Mouse (Mus musculus): ENCODE data around the gene Hhat.
A peak's percentile ranks its signal among the peaks of the same experiment; 100 is the strongest.

The Hhat gene

GRCm38 (mm10) chr1:192744880-192745239 is 26.2 kb downstream of the Hhat start:
- DNase-seq (ENCODE audit: low read depth), result no peak

- DNase-seq (ENCODE audit: low read depth), result no peak
These were observed 28.4 kb downstream of the Hhat start for GRCm38 (mm10) chr1:192742394-192743251.

- DNase-seq (ENCODE audit: low read depth), result no peak
These were observed 29.1 kb downstream of the Hhat start for GRCm38 (mm10) chr1:192741896-192742295.

GRCm38 (mm10) chr1:192736524-192736923 is 34.5 kb downstream of the Hhat start:
- DNase-seq (ENCODE audit: low read depth), result no peak

GRCm38 (mm10) chr1:192736002-192736426 is 35.0 kb downstream of the Hhat start:
- DNase-seq (ENCODE audit: low read depth), result no peak

GRCm38 (mm10) chr1:192730517-192730916 is 40.5 kb downstream of the Hhat start:
- DNase-seq (ENCODE audit: low read depth), result no peak

GRCm38 (mm10) chr1:192726996-192727624 is 43.9 kb downstream of the Hhat start:
- no peak for DNase-seq (ENCODE audit: low read depth)

GRCm38 (mm10) chr1:192722147-192722546 is 48.9 kb downstream of the Hhat start:
- no peak for DNase-seq (ENCODE audit: low read depth)

- DNase-seq (ENCODE audit: low read depth), result no peak
These were observed 50.9 kb downstream of the Hhat start for GRCm38 (mm10) chr1:192720156-192720555.

GRCm38 (mm10) chr1:192711779-192712348 is 59.2 kb downstream of the Hhat start:
- DNase-seq (ENCODE audit: low read depth), result peak; percentile 30

GRCm38 (mm10) chr1:192700339-192701073 is 70.5 kb downstream of the Hhat start:
- DNase-seq (ENCODE audit: low read depth), result no peak

GRCm38 (mm10) chr1:192699101-192699500 is 71.9 kb downstream of the Hhat start:
- DNase-seq (ENCODE audit: low read depth), result no peak

GRCm38 (mm10) chr1:192696371-192696863 is 74.6 kb downstream of the Hhat start:
- DNase-seq (ENCODE audit: low read depth), result no peak

GRCm38 (mm10) chr1:192693644-192694043 is 77.4 kb downstream of the Hhat start:
- no peak for DNase-seq (ENCODE audit: low read depth)

GRCm38 (mm10) chr1:192692982-192693381 is 78.0 kb downstream of the Hhat start:
- DNase-seq (ENCODE audit: low read depth), result no peak

- DNase-seq (ENCODE audit: low read depth), result no peak
These were observed 88.6 kb downstream of the Hhat start for GRCm38 (mm10) chr1:192682219-192682951.

GRCm38 (mm10) chr1:192677236-192677635 is 93.8 kb downstream of the Hhat start:
- DNase-seq (ENCODE audit: low read depth), result no peak

GRCm38 (mm10) chr1:192663608-192664007 is 107.4 kb downstream of the Hhat start:
- no peak for DNase-seq (ENCODE audit: low read depth)

GRCm38 (mm10) chr1:192663092-192663491 is 107.9 kb downstream of the Hhat start:
- peak; percentile 33 for DNase-seq (ENCODE audit: low read depth)

- DNase-seq (ENCODE audit: low read depth), result peak; percentile 17
These were observed 109.4 kb downstream of the Hhat start for GRCm38 (mm10) chr1:192661612-192662011.

- no peak for DNase-seq (ENCODE audit: low read depth)
These were observed 113.6 kb downstream of the Hhat start for GRCm38 (mm10) chr1:192657417-192657816.

Data from c-Kit-positive CD71-positive TER-119-negative erythroid progenitor cells, embryonic 14.5 days (primary cell).